ENCODE assay signal across 28 mouse cellular contexts in the genomic region with DNA sequence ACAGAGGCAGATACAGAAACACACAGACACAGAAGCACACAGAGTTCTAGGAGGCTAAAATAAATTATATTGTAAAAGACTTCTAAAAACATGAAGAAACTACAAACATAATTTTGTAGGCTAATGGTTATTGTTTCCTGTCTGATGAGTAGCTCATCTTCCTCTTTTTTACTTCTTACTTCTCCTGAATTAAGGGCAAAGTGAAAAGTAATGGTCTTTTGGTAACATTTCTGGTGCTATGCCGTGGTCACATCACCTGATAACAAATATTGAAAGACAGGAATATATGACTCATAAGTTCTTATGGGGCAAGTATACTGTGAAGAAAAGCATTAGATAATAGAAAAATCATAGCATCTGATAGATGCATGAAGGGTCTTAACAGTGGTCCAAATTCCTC. TPM values are rescaled to one million over a fixed set of nuclear protein-coding genes. Genes with fewer than 3 reads are reported as not detected.
DNase-seq lines count a peak whose midpoint lies in the region; ATAC-seq and TF ChIP-seq lines count a peak whose summit lies in the region.
"Had no signal": no experiment of that assay in that cellular context is flagged by ENCODE, and none has a peak within 500 bp of the region (broad histone marks: within the 10 kb centered on the region; RNA-seq: fewer than 3 reads in every experiment).

No protein-coding gene starts in this region.

- no peaks in the 10 kb centered on the region for H3K36me3 ChIP-seq in thymus, adult 2 months (ENCODE audit: control insufficient read depth, insufficient read depth, low read length)
- H3K36me3 ChIP-seq: forebrain, embryonic 10.5 days; heart, embryonic 12.5 days; heart, embryonic 15.5 days had no signal

- H3K27me3 ChIP-seq in thymus, adult 2 months (ENCODE audit: control insufficient read depth, insufficient read depth, low read length): no peaks in the 10 kb centered on the region
- H3K27me3 ChIP-seq: heart, embryonic 12.5 days; heart, embryonic 15.5 days had no signal

- no peak for TF ChIP-seq POLR2A in thymus, adult 2 months (IDR thresholded peaks at IDR 0.05; ENCODE audit: control insufficient read depth, extremely low read depth, insufficient read depth, low read length, poor library complexity)

- 45% methylated on average over 1 of the region's 1 CpGs for WGBS in thymus, adult 2 months

- peak; percentile 81 for DNase-seq in 416B (ENCODE audit: low read depth)
- no peak for DNase-seq in thymus, adult 2 months
- no peak for DNase-seq in T-cell, adult 2 months (ENCODE audit: low spot score)
- DNase-seq in ovary, postnatal 10 days (ENCODE audit: low spot score): no peak
- DNase-seq: adrenal gland, adult 2 months; adrenal gland, postnatal 14 days; B cell, adult 2 months; cerebellum, adult 11-12 months; cerebellum, adult 8-10 months; cerebellum, postnatal 10 days; cerebellum, postnatal 36 days; forebrain, postnatal 0 days; gastrocnemius, adult 2 months; gastrocnemius, postnatal 14 days; heart, adult 18-20 months; heart, postnatal 14 days; heart, postnatal 4 days had no signal

- no peak overlapping the region for H3K27ac ChIP-seq in thymus, adult 2 months (ENCODE audit: control insufficient read depth, insufficient read depth, low read length)
- H3K27ac ChIP-seq: forebrain, embryonic 10.5 days; gastrocnemius, adult 2 months; heart, embryonic 15.5 days; hindbrain, embryonic 14.5 days; hindbrain, postnatal 0 days had no signal

- ATAC-seq in common myeloid progenitor, adult 5-6 weeks (replicated peaks; ENCODE audit: low read depth, poor library complexity, severe bottlenecking): peak; percentile 52
- ATAC-seq in megakaryocyte, adult 5-6 weeks (ENCODE audit: poor library complexity, severe bottlenecking): peak; percentile 54
- ATAC-seq: forebrain, embryonic 14.5 days; forebrain, postnatal 0 days; hindbrain, postnatal 0 days; inflammation-experienced regulatory T-cells, adult 6 months; intestine, embryonic 16.5 days; Patski had no signal

- no peak overlapping the region for H3K4me3 ChIP-seq in thymus, adult 2 months (ENCODE audit: control insufficient read depth, insufficient read depth, low read length)
- H3K4me3 ChIP-seq: forebrain, embryonic 10.5 days; gastrocnemius, adult 2 months; heart, embryonic 12.5 days; heart, embryonic 15.5 days had no signal

- TF ChIP-seq CTCF in thymus, adult 2 months (IDR thresholded peaks at IDR 0.05; ENCODE audit: borderline replicate concordance, control insufficient read depth, extremely low read depth, insufficient read depth, low read length, poor library complexity): no peak

- H3K4me1 ChIP-seq in thymus, adult 2 months (replicated peaks; ENCODE audit: control insufficient read depth, insufficient read depth, low read length): no peaks in the 10 kb centered on the region
- H3K4me1 ChIP-seq: forebrain, embryonic 10.5 days had no signal

RNA-seq across cellular contexts. Expression of a gene that starts 42.9 kb away (rescaled TPM):
- 1.6 TPM in 1 of 2 replicates, not detected in the other for total RNA-seq in common myeloid progenitor, adult 5-6 weeks (2017)
- total RNA-seq in megakaryocyte, adult 5-6 weeks (2015): 5.9 and 8.7 TPM in 2 replicates
- 10.3 and 11.3 TPM in 2 replicates for total RNA-seq in megakaryocyte, adult 5-6 weeks (2017)
- 2.5 and 2.6 TPM in 2 replicates for polyA plus RNA-seq in thymus, adult 2 months (2012; rRNA removed)
